Mouse (Mus musculus) stomach, postnatal 0 days (tissue): Measurements from ENCODE around the gene Tcf23. TPM values are rescaled to one million over a fixed set of nuclear protein-coding genes. Genes with fewer than 3 reads are reported as not detected.

Source experiments
- ATAC-seq: fragments of 200-750 bp; cut with Nextera tagmentation; 2 replicates; pipeline ENCODE4 v1.8.0; 2017; ENCODE audit not compliant: low FRiP score, low TSS enrichment
- DNase-seq: peaks from one replicate; pipeline ENCODE4 v3.0.0-alpha.2; 2016; ENCODE audit warnings: low spot score
- H3K27ac ChIP-seq: fragments of 300-500 bp; sonication (generic); replicated peaks from 2 replicates; pipeline ENCODE4 v1.5.1; 2014; ENCODE audit warnings: mild to moderate bottlenecking, control low read depth
- H3K27me3 ChIP-seq: fragments of 300-500 bp; sonication (generic); 2 replicates; pipeline ENCODE4 v1.6.1; 2014; ENCODE audit warnings: low read length; ENCODE audit not compliant: control insufficient read depth, insufficient read depth
- H3K36me3 ChIP-seq: fragments of 300-500 bp; sonication (generic); 2 replicates; pipeline ENCODE4 v1.6.1; 2014; ENCODE audit warnings: low read length, mixed read lengths; ENCODE audit not compliant: control insufficient read depth, insufficient read depth
- H3K4me1 ChIP-seq: fragments of 300-500 bp; sonication (generic); replicated peaks from 2 replicates; pipeline ENCODE4 v1.6.1; 2014; ENCODE audit warnings: antibody characterized with exemption; ENCODE audit not compliant: control insufficient read depth, insufficient read depth
- H3K4me2 ChIP-seq: fragments of 300-500 bp; sonication (generic); replicated peaks from 2 replicates; pipeline ENCODE4 v1.6.1; 2014; ENCODE audit warnings: low read depth, mild to moderate bottlenecking, control low read depth, moderate library complexity
- H3K4me3 ChIP-seq: fragments of 300-500 bp; sonication (generic); 2 replicates; pipeline ENCODE4 v1.5.1; 2014; ENCODE audit warnings: low read depth, low read length, control low read depth
- H3K9ac ChIP-seq: fragments of 300-500 bp; sonication (generic); 2 replicates; pipeline ENCODE4 v1.6.1; 2014; ENCODE audit warnings: mild to moderate bottlenecking, low read length, control low read depth, mixed read lengths
- H3K9me3 ChIP-seq: fragments of 300-500 bp; sonication (generic); 2 replicates; pipeline ENCODE4 v1.6.1; 2016; ENCODE audit warnings: low read length; ENCODE audit not compliant: control insufficient read depth
- CTCF ChIP-seq: IDR thresholded peaks from 2 replicates; pipeline ENCODE4 v1.5.1; 2016; ENCODE audit warnings: antibody characterized with exemption, low read depth, mild to moderate bottlenecking, moderate library complexity
- EP300 ChIP-seq: optimal IDR thresholded peaks from 2 replicates; pipeline ENCODE3; 2016; ENCODE audit warnings: antibody characterized with exemption
- WGBS: fragments of 180-500 bp; shearing (Covaris S2); extraction: QIAGEN DNeasy Blood & Tissue Kit; methylation state at CpG from one replicate; pipeline ENCODE4 v1.1.7; 2014; 5-methylcytosine and 5-hydroxymethylcytosine counted together
- polyA plus RNA-seq: library from polyadenylated mRNA; unstranded; fragments of >200 nt; fragmentation: Nextera tagmentation; extraction: Ambion mirVana; gene quantifications from 2 replicates; pipeline ENCODE4 v1.2.1, GENCODE M21; 2015

Gene Tcf23
- polyA plus RNA-seq: 4.3 and 4.5 TPM in 2 replicates

- H3K27ac ChIP-seq: 0 out of 2 replicates have a peak within 1 kb of the TSS, but pooled peaks have one; percentile 35
- 51% methylated on average over 8 of the region's 8 CpGs for WGBS
- H3K9ac ChIP-seq: no peak within 1 kb of the TSS
- no peaks in the 10 kb centered on the region for H3K27me3 ChIP-seq
- no peaks in the 10 kb centered on the region for H3K36me3 ChIP-seq
- no peak within 1 kb of the TSS for H3K4me2 ChIP-seq
- no peak for TF ChIP-seq EP300
- no peak for TF ChIP-seq CTCF
- DNase-seq: peak; percentile 50
- no peak within 1 kb of the TSS for H3K4me3 ChIP-seq
- no peaks in the 10 kb centered on the region for H3K4me1 ChIP-seq
- peak; percentile 25; the same call in 1 of the 2 replicates for ATAC-seq
- H3K9me3 ChIP-seq: no peaks in the 10 kb centered on the region
These were observed at the start of gene Tcf23 for GRCm38 (mm10) chr5:30968416-30968815. Tcf23 (plus strand) TSS chr5:30968662.

- Histone ChIP-seq H3K4me2 (no peak overlapping the region), H3K36me3 (peaks cover 16% of the 10 kb centered on the region), H3K4me3 (no peak overlapping the region), H3K4me1 (no peaks in the 10 kb centered on the region; the same call in 1 of the 2 replicates), H3K27ac (no peak overlapping the region), H3K9ac (peak overlapping the region; percentile 27; the same call in 1 of the 2 replicates), H3K9me3 (no peaks in the 10 kb centered on the region), H3K27me3 (no peaks in the 10 kb centered on the region)
- ATAC-seq: no peak
- no peak for TF ChIP-seq EP300
- TF ChIP-seq CTCF: no peak
- no peak for DNase-seq
- WGBS: 71% methylated on average over 8 of the region's 8 CpGs
These were observed 49.8 kb upstream of the Tcf23 start for GRCm38 (mm10) chr5:30918691-30919090.

- H3K9ac ChIP-seq: no peak overlapping the region
- peak overlapping the region; percentile 77; the same call in 1 of the 2 replicates for H3K4me2 ChIP-seq
- TF ChIP-seq CTCF: no peak
- TF ChIP-seq EP300: no peak
- no peaks in the 10 kb centered on the region for H3K9me3 ChIP-seq
- no peak overlapping the region for H3K4me3 ChIP-seq
- ATAC-seq (no peak), DNase-seq (no peak)
- peaks cover 16% of the 10 kb centered on the region for H3K36me3 ChIP-seq
- no peaks in the 10 kb centered on the region; the same call in 1 of the 2 replicates for H3K4me1 ChIP-seq
- 63% methylated on average over 11 of the region's 11 CpGs for WGBS
- H3K27ac ChIP-seq: peak overlapping the region; percentile 35
- H3K27me3 ChIP-seq: no peaks in the 10 kb centered on the region
These were observed 48.4 kb upstream of the Tcf23 start for GRCm38 (mm10) chr5:30919831-30920614.

- peak; percentile 21; the same call in 1 of the 2 replicates for ATAC-seq
- Histone ChIP-seq H3K4me2 (peak overlapping the region; percentile 77), H3K9me3 (no peaks in the 10 kb centered on the region), H3K4me1 (no peaks in the 10 kb centered on the region), H3K27me3 (no peaks in the 10 kb centered on the region), H3K27ac (peak overlapping the region; percentile 35), H3K4me3 (peak overlapping the region; percentile 47), H3K9ac (peak overlapping the region; percentile 41; the same call in 1 of the 2 replicates), H3K36me3 (peaks cover 16% of the 10 kb centered on the region)
- DNase-seq: peak; percentile 66
- WGBS: 47% methylated on average over 19 of the region's 19 CpGs
- TF ChIP-seq CTCF (no peak), EP300 (no peak)
These were observed 47.8 kb upstream of the Tcf23 start for GRCm38 (mm10) chr5:30920621-30921020.

- WGBS: 2% methylated on average over 39 of the region's 40 CpGs
- no peak for TF ChIP-seq EP300
- peak; percentile 88 for TF ChIP-seq CTCF
- Histone ChIP-seq H3K9ac (peak within 1 kb of the TSS; percentile 56), H3K4me2 (peak within 1 kb of the TSS; percentile 77), H3K9me3 (no peaks in the 10 kb centered on the region), H3K27me3 (no peaks in the 10 kb centered on the region), H3K4me3 (peak within 1 kb of the TSS; percentile 47), H3K36me3 (peaks cover 16% of the 10 kb centered on the region), H3K27ac (peak within 1 kb of the TSS; percentile 81), H3K4me1 (no peaks in the 10 kb centered on the region)
- peak; percentile 95 for DNase-seq
- ATAC-seq: peak; percentile 85
These were observed 47.0 kb upstream of the Tcf23 start, which contains the start of gene Khk for GRCm38 (mm10) chr5:30921256-30922033. Khk (plus strand) TSS chr5:30921431.
